Mouse (Mus musculus) megakaryocyte, adult 5-6 weeks (primary cell): ENCODE results near the gene Inmt. TPM values are rescaled to one million over a fixed set of nuclear protein-coding genes. Genes with fewer than 3 reads are reported as not detected.
A peak's percentile ranks its signal among the peaks of the same experiment; 100 is the strongest.
"Not testable (repeated sequence)": the region's sequence is repeated elsewhere in the genome, so short reads cannot be mapped to it uniquely, and the experiment has no call there.

Experiments
- ATAC-seq: 2 replicates; pipeline ENCODE4 v1.8.0; 2016; ENCODE audit warnings: mild to moderate bottlenecking, inconsistent platforms; ENCODE audit not compliant: poor library complexity, severe bottlenecking
- total RNA-seq, 2 experiments: library from RNA; stranded (forward) in 1 of 2; stranded (reverse) in 1 of 2; fragments of 153-499, 151-499 nt in 1 of 2; fragments of 221-1000, 200-1000 nt in 1 of 2; gene quantifications; 2 replicates each; pipeline versions ENCODE4 v1.2.3 to v1.2.4; 2015 to 2017

Gene Inmt
- total RNA-seq (2015) (not detected in 2 replicates), total RNA-seq (2017) (not detected in 2 replicates)

DNA sequence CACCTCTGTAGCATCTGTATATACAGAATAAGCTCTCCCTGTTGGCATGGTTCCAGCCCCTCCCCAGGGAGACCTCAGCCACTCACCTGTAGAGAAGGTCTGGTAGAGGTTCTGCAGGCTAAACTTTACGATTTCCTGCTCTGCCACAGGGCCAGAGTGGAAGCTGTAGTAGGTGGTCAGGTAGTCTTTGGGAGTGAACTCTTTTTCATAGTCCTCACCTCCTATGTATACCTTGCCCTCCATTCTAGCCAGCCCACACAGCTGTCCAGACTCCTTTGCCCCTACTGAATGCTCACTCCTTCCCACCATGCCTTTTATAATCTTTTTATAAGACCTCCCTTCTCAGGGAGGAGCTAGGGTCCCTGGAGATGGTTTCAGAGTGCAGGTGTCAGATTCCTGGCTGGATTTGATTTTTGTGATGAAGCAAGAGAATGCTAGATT lies at the start of gene Inmt:
Inmt (minus strand) TSS at position 303 of the 441 bp plus-strand sequence.
- no peak for ATAC-seq

DNA sequence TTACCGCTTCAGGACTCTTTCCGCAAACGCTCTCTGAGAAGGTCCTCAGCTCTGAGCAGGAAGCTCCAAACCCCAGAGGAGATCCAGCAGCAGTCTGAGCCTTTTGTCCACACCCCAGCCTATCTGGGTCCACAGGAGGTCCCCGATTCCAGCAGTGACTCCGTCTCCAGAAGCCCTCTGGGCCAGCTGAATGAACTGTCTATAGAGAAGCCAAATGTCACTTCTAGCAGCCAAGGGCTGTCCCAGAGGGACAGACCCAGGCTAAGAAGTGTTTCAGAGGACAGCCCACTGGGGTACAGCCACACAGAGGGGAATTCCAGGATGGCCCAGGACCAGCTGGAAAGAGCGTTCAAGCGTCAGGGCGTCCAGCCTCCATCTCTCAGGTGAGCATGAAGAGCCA lies 49.1 kb upstream of the Inmt start:
- ATAC-seq: no peak

DNA sequence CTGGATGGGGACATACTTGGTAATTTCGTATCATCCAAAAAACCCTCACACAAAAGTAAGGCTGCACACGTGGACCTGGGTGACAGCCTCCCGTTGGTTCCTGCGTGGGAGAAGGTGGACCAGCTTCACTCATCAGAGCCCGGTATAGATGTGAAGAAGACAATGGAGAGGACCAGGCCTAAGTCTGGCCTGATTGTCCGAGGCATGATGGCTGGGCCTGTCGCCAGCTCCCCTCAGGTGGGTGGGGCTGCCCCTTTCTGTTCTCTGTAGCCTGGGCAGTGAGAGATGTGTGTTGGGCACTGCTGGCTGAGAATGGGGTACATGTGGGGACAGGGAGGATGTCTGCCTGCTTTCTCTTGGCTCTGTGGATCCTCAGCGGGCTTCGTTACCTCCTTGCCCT lies 43.4 kb upstream of the Inmt start:
- no peak for ATAC-seq

DNA sequence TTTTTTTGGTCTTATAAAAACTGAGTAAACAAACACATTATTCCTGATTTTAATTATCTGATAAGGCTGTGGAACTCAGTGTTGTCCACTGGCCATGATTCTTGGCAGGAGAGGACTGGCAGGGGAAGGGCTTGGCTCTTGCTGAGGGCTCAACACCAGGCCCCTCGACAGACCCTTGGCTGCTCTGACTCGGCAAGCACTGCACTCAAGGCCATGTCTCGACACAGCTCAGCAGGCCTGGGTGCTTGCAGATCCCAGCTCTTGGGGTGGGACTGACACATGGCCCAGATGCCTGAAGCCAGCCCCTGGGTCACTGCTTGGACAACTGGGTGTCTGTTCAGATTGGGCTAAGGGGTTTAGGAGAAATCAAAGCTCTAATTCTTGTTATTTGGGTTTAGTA lies 39.7 kb upstream of the Inmt start:
- ATAC-seq: no peak

DNA sequence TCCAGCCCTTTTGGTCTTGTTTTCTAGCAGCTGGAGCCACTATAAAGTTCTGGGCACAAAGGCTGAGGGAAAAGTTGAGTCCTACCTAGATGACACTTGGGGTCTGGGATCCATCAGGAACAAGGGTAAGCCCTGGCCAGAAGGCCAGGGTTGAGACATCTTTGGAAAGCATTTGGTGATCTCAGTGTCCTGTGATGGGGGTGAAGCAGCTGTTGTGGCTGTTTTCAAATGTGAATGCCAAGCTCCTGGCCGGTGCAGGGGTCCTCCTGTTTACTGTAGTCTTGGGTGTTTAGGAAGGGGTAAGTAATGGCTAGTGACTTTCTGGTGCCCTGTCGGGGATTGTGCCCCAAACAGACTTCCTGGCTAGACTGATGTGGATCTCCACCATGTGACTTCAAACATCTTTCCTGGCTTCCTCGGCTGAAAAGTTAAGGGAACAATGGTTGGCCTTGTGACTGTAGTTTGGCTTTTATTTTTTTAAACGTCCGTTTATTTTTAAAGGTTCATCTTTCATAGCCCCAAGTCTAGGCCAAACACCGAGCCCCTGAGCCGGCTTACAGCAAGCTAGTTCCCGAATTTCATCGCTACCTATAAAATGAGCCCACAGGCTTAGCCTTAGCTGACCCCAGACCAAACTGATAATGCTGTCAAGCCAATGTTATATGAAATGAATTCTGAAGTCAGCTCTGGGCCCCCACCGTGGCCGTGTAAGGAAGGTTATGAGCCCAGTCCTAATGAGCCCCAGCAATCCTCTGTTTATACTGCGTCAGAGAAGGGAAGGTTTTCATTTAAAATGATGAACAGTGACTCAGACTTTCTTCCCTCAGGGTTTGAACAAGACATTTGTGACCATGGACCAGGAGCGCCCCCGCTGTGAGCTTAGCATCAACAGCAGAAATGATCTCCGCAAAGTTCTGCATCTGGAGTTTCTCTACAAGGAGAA lies 35.9 kb upstream of the Inmt start:
- no peak for ATAC-seq

DNA sequence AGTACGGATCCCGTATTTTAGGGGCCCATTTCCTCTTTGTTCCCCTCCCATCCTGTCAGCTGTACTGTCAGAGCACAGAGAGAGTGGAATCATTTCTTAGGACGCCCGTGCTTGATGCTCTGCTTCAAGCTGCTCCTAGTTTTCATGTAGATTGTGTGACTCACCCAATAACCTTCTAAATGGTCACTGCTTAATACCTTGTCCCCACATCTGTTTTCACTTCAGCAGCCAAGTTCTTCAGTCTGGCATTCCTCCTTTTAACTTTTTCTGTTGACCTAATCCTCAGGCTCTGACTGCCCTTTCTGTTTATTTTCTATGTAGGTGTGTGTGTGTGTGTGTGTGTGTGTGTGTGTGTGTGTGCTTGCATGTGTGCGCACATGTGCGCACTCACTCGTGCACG lies 32.9 kb upstream of the Inmt start:
- no peak for ATAC-seq

DNA sequence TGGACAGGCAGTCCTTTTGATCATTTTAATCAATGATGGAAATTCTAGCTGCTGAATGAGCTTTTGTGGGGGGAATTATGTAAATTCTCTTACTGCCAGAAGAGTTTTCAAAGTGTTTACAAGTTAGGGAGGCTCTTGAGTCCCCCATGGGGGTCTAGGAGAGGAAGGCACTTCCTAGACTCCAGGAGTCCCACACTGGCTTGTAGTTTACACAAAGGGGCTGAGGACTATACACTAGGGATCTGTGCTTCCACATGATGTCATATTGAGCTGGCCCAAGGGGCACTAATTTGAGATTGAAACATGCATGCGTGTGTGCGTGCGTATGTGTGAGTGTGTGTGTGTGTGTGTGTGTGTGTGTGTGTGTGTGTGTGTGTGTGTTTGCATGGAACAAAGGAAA lies 29.1 kb upstream of the Inmt start:
- no peak for ATAC-seq

DNA sequence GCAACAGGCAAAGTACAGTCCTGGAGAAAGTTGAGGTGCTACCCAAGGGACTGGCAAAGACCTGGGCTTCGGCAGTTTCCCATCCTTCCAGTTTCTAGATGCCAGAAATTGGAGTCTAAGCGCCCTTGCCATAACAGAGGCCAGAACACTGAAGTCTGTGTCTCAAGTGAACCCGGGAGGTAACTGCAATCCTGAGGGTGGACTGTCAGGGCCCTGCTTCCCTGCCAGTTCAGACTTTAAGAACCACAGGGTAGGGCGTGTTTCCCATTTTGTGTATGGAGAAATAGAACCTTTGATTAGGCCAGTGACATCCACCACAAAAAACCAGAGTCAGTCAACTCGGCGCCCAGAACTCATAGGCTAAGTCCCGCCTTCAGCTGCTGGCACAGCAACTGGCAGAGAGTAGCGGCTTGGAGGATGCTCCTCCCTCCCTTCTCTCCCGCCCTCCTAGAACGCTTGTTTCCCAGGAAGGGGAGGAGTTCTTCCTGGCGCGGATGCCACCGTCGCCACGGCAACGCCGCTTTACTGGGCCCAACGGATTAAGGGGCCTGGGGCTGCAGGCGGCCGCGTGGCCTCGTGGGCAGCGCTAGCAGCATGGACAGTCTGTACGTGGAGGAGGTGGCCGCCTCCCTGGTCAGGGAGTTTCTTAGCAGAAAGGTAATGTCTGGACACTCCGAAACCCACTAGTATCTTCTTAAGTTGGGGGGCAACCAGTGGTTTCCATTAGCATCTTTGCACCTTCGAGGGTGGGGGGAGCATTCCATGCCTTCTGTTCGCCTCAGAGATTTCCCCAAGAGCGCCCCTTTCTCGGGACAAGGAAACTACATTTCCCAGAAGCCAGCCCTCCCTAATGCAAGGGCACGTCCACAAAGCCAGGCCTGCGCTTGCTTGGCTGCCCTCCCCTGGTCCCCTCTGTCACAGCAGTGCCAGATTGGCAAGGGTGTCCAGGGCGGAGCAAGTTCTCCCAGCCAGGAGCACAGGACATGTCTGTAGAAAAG lies 28.4 kb upstream of the Inmt start, which contains the start of gene Mindy4:
Mindy4 (plus strand) TSS at position 471 of the 998 bp plus-strand sequence.
- peak; percentile 89 for ATAC-seq

DNA sequence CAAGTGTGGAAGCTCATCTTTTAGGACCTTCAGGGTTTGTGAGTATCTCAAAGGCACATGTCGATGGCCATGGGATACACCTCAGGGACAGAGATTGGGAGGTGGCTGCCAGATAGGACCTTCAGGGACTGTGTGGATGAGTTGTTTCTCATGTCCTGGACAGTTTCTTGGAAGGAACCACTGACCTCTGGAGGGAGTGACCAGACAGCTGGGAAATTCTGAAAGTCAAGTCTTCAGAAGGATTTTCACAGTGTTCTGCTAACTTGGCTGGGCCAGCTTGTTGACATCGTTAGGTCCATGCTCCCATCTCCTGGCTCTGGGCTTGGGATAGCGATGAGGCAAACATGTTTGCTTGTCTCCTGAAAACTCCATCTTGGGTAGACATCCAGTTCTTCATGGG lies 24.2 kb upstream of the Inmt start:
- ATAC-seq: no peak

DNA sequence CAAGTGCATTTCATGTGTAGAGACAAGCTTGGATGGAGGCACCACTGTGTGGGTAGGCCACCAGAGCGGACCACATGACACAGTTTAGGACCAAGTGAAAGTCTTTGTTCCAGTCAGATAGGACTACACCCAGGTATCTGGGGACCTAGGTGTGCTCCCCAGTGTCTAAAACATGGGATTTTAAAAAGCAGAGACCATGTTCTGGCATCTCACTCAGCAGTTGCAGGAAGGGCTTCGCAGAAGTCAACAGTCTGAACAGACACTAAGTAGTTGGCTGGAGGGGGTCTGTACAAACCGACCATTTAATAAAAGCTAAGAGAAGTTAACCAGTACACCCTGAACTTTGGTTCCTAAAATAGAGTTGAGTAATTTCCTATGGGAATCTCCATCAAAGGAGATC lies 18.3 kb upstream of the Inmt start:
- ATAC-seq: no peak

DNA sequence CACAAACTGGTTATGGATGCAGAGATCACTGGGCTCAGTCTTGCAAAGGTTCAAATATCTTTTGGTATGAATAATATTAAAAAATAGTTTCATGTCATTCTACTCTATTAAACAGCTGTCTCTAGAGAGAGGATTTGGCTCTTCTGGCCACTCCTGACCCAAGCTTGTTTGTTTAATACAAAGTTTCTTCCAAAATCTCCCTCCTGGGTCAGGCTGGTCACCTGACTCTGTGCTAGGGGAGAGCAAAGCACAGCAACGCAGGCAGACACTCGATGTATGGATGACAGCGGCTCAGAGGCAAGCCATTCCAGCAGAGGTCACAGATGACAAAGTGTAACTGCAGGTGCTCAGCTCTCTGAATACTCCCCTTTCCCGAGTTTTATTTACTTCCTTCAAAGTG lies 16.7 kb upstream of the Inmt start:
- no peak for ATAC-seq

DNA sequence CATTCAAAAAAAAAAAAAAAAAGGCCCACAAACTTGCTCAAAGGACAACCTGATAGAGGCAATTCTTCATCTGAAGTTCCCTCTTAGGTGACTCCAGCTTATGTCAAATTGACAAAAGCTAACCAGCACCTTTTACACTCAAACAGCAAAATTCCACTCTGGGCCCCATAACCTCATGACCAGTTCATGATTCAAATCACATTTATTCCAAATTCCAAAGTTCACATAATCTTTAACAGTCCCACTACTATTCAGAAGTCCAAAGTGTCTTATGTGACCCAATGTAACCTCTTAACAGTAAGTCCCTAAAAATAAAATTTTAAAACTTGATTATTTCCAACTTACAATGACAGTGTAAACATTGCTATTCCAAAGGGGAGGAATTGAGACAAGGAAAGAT lies 14.6 kb upstream of the Inmt start:
- ATAC-seq: no peak

DNA sequence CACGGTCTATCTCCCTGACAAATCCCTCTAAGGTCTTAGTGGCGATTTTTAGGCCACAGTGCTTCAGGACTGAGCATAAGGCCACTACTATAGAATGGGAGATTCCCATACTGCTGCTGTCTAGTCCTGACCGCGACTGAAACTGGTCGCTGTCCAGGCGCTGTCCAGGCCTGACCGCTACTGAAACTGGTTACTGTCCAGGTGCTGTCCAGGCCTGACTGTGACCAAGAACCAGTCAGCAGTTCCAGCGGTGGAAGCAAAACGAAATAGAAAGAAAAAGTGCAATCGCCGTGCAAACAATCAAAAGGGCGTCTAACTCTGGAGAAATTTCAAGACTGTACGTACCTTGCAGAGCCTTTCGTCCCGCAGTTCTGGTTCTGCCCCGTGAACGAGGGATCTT lies 13.0 kb upstream of the Inmt start:
- ATAC-seq: not testable (repeated sequence)

DNA sequence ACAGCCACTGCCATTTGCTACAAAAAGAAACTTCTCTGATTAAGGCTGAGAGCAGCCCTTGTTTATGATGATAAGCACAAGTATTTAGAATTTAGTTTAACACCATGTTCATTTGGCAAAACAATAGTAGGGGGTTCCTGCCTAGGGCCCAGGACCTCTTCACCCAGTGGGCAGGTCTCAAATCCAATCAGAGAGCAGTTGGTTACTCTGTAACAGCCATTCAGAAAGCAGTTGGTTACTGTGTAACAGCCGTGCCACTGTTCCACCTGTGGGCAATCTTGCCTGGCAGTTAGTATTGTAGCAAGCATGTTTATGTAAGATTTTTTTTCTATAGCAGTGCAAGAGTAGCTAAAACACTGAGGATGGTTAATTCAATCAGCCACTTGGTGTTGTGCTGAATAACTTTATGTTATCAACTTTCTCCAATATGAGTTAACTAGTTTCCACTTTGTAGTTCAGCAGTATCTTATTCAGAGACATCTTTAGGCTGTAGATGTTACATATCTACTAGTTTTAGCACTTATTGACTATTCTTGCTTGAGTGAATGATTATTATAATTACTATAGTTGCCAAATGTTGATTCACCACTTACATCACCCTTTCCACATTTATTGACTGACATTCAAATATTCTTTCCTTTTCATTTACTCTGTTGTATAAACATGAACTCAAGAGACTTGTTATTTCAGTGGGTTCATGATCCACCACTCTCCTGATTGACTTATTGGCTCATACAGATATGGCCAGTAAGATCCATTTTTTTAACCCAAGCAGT lies 8.0 kb upstream of the Inmt start:
- ATAC-seq: no peak

DNA sequence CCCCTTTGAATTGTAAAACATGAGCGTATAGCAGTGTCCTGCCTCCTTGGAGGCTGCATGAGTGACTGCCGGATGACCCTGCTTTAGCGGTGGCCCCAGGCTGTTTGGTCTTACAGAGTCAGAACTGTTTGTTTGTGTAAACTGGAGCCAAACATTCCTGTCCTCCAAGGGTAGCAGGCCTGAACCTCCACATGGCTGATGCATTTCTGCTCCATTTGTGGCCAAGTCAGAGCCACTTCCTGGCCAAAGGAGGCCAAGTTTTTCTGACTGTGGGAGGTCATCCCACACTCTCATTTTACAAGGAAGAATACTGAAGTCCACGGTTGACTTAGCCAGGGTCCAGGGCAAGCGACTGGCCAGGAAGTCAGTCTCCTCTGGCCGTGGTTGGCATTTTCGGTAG lies 4.7 kb upstream of the Inmt start:
- ATAC-seq: no peak

DNA sequence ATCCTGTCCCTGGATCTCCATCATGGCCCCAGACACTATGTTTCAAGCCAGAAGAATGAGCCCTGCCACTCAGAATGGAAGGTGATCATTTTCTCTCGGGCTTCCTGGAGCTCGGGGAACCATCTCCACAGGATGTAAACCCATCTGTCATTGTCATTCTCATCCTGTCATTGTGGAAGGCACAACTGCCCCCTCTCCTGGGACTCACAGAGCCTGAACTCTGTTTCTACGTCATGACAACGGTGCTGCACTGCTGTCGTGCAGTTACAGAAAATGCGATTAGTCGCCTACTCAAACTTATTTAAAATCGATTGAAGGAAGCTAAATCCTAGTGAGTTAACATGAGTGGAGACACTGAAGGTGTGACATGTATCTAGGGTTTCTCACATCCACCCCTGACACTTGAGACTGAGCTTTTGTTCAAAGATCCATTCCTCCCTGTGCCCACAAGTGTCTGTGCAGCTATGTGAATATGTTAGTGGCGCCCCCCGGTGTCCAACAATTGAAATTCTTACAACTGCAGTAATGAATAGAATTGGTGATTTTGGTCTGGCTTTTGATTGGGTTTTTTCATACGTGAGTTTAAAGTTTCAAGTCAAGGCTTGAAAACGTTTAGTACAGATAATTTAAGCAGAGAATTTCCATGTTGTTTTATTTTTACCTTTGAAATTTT lies 2.4 kb upstream of the Inmt start:
- ATAC-seq: no peak

DNA sequence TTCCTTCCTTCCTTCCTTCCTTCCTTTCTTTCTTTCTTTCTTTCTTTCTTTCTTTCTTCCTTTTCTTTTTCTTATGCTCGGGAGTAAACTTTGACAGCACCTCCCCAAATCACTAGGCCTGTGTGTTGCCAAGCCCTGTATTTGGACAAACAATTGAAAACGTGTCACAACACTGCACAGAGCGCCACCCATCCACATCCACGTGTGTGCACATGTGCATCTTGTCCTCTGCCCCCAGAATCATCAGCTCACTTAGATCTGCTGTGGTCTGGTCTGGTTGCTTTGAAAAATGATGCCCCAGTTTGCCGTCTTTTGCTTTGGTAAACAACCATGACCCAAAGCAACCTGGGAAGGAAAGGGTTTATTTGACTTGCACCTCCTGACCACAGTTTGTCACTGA lies 1.0 kb upstream of the Inmt start:
- no peak for ATAC-seq

DNA sequence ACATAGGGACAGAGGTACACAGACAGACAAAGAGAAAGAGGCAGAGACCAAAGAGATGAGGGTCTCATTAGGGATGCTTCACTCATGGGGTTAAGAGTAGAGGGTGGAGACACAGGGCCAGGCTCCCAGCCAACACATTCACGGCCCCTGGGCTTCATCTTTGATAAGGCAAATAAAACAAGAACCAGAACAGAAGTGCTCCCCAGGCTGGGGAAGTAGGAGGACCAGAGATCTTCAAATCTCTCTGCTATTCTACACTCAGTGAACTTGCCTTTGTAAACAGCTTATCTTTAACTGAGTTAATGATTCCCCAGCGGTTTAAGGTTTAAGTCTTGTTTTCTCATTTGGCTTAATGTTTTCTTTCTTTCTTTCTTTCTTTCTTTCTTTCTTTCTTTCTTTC lies 613 bp upstream of the Inmt start:
- ATAC-seq: no peak

DNA sequence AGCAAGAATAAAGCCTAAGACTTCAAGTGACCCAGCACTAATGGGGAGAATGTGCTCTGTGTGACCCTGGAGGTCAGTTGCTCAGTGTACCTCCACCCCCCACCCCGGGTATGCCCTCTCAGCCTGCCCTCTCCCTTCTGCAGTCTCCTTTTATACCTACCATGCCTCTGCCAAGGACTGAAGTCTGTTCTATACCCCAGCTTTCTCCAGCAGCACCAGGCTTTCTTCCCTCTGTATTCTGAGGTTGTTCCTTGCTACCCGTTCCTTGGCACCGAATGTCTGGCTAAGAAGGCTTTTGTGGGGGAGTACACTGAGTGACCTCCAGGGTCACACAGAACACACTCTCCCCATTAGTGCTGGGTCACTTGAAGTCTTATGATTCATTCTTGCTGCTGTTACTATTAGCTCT lies 898 bp downstream of the Inmt start:
- ATAC-seq: no peak

DNA sequence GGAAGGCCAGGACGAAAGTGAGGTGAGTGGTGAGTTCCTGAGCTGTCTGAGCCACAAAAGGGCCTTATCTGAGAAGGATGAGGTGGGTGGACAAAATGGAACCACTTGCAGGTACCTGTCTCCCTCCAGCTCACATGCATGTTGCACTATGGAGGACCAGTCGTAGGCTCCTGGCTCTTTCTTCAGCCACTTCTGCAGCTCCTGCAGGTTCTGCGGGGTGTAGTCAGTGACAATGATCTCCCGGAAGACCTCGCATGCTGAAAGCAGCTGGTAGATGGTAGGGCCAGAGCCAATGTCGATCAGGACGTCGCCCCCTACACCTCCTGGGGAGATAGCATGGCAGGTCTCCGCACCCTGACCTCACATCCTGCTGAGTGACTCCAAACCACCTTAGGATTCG lies 1.7 kb downstream of the Inmt start:
- no peak for ATAC-seq
